Mouse (Mus musculus) bone marrow, adult 2 months (tissue): ENCODE measurements around the gene Stom.

Source experiments
- CTCF ChIP-seq: fragments of 200-500 bp; IDR thresholded peaks from 2 replicates; pipeline ENCODE4 v1.5.1; 2011; ENCODE audit warnings: low read length, control low read depth; ENCODE audit not compliant: control insufficient read depth, insufficient read depth
- POLR2A ChIP-seq: fragments of 200-500 bp; IDR thresholded peaks from 2 replicates; pipeline ENCODE4 v1.6.1; 2011; ENCODE audit warnings: low read depth, mild to moderate bottlenecking, control low read depth, low read length, borderline replicate concordance; ENCODE audit not compliant: control insufficient read depth

GRCm38 (mm10) chr2:35325930-35326329, 10.8 kb downstream of the Stom start:
- TF ChIP-seq CTCF (no peak), POLR2A (no peak)
